Mouse (Mus musculus) urinary bladder, postnatal 14 days (tissue): ENCODE results near the gene Men1.

Experiments used
- DNase-seq: peaks from one replicate; pipeline ENCODE4 v3.0.0; 2021; ENCODE audit warnings: low spot score

Men1 gene

DNA sequence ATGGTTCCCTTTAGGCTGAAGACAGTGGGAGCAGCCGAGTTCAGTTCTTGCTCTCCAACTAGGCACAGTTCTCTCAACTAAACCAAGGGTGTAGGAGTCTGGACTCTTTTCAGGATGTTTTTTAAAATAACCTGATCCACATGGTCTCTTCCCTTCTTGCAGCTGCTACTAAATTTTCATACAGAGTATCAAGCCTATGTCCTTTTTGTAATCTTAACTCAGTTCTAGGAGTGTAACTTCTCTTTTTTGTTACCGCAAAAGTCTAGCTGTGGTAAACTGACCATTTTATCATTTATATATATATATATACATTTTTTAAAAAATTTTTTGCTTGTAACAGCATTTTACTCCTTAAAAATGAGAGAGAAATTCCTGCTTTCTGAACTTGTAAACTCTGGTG is 35.4 kb downstream of the Men1 start:
- no peak for DNase-seq

DNA sequence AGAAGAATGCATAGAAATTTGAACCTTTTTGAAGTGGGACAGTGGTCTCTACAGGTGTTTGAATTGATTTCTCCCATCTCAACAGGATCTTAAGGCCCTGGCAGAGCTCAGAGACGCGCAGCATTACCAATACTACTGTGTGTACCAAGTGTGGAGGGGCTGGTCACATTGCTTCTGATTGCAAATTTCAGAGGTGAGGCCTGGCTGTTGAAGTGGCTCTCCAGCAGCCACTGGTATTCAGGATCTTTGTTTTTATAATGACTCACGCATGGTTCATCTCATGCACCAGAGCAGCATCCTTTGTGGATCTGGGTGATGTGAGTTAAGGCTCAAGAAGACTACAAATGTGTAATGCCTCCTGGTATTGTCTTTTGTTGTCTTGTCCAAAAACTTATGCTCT is 37.7 kb downstream of the Men1 start:
- DNase-seq, result no peak

DNA sequence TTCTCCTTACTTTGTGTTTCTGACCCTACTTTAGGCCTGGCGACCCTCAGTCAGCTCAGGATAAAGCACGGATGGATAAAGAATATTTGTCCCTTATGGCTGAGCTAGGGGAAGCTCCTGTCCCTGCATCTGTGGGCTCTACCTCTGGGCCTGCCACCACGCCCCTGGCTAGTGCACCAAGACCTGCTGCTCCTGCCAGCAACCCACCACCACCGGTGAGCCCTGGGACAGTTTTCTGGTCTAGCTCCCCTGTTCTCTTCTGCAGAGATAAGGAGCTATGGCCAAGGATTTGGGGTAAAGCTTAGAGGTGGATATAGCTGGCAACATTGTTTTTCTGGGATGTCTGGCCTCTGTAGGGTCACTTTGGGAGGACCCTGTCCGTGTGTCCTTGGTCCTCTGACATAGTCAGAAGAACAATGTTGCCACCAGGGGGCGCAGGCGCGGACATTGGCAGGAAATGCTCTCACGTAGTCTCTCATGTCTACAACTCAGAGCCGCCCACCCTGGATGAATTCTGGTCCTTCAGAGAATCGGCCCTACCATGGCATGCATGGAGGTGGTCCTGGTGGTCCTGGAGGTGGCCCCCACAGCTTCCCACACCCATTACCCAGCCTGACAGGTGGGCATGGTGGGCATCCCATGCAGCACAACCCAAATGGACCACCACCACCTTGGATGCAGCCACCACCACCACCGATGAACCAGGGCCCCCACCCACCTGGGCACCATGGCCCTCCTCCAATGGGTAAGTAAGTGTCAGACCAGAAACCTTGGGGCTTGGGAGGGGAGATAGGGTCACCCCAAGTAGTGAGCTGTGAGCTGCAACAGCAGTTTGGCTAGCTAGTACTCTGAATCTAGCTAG is 39.0 kb downstream of the Men1 start:
- DNase-seq, result peak; percentile 87

DNA sequence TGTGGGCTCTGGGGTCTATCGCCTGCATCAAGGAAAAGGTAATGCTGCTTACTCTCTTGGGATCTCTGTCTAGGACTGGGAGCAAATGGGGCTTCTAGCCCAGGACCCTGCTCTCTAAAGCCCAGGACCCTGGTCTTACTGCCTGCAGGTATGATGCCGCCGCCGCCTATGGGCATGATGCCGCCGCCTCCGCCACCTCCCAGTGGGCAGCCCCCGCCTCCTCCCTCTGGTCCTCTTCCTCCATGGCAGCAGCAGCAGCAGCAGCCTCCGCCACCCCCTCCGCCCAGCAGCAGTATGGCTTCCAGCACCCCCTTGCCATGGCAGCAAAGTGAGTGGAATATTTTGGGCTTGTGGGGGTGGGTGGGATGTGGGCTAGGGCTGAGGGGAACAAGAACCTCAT is 39.8 kb downstream of the Men1 start:
- no peak for DNase-seq

DNA sequence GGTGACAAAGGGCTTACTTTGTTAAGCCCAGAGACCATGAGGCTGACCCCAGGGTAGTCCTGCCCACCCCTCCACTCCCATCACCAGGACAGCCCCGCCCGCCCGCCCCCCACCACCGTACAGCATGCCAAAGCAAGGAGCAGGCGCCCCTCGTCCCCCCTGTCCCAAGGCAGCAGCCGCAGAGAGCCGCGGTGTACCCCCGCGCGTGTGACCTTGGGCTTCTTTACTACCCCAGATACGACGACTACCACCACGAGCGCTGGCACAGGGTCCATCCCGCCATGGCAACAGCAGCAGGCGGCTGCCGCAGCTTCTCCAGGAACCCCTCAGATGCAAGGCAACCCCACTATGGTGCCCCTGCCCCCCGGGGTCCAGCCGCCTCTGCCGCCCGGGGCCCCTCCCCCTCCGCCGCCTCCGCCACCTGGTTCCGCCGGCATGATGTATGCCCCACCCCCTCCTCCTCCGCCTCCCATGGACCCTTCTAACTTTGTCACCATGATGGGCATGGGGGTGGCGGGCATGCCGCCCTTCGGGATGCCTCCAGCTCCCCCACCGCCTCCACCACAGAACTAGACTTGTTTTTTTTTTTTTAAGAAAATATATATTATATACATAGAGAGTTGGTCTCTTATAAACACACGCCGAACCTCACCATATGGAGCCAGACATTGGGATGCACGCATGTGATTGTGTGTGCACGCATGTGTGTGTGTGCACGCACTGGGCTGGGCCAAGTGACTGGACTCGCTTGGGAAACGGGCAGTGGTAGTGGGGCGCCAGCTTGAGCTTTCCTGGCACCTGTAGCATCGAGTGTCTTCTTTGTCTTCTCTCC is 40.9 kb downstream of the Men1 start:
- DNase-seq, result no peak

DNA sequence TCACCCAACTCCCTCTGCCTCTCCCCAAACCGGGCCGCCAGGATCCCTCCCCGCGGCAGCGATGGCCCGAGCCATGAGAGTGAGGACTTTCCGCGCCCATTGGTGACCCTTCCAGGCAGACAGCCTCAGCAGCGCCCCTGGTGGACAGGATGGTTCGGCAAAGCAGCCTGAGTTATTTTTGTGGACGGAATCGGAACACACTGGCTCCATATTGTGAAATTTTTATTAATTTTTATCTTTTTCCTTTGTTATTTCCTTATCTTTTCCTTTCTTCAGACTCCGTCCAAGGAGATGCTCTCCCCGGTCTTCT is 41.4 kb downstream of the Men1 start:
- DNase-seq, result peak; percentile 58

DNA sequence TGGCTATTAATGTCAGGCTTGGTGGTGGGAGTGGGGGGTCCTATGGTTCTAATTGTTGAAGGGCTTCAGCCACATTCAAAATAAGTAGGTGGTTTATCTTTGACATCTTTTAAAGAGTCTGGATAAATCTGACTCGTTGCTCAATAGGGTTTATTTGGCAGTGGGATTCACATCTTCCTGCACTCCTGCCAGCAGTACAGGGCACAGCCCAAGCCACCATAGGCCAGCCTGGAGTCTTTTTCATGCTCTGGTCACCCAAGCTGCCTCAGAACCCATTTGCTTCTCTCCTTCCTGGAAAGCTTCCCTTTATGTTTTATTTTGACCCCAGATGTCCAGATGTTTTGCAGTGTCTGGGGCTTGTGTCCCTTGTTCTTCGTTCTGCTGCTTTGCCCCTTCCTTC is 41.9 kb downstream of the Men1 start:
- no peak for DNase-seq

DNA sequence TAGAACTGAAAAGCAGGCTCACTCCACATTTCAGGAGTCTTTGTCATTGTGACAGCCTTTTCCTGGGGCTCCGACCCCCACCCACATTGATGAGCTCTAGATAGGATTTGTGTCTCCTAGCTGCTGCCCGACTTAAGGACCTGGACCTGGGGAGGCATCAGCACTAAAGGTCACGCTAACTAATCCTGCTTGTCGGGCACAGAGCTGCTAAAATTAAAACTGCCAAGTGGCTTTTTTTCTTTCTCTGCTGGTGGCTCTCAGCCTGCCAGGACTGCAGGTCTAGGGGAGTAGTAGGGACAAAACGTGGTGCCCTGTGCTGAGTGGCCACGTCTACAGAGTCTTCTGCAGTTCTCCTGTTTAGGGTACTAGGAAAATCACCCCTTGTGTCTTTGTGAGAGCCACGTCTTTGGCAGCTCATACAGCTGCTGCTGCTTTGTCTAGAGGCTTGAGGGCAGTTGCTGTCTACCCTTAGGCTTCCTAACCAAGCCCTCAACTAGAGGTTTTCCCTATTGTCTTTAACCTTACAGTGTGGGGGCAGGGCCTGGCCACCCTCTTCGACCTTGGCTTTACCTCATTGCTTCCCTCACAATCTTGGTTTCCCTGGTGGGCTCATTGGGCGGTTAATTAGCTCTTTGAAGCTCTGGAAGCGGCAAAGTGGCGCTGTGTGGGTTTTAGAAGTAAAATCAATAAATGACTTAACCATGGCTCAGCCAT is 42.7 kb downstream of the Men1 start:
- DNase-seq, result no peak

DNA sequence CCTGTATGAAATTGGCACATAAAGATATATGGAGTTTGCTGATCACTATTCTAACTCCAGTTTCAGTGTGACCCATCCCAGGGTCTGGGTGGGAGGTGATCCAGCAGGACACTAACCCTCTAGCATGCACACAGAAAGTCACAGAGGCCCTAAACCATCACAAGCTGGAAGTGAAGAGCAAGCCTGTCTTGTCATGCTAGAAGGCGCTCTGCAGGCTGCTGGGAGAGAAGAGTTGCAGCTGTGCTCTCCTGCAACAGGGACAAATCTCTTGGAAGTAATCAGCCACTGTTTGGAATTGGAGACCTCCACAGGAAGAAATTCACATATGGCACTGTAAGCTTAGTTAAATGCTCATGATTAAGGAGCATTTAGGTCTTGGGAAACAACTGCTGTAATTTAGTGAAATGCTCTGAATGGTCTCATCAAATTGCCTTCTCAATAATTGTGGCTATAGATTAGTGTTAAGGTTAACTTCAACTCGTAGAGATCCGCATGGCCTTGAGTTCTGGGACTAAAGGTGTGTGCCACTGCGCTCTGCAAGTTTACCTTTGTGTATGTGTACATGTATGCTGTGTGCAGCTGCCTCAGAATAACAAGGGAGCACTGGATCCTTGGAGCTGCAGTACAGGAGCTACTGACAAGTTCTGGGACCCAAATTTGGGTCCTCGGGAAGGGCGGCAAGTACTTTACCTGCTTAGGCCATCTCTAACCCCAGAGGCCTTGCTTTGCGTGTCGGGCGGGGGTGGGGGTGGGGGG is 45.8 kb downstream of the Men1 start:
- DNase-seq, result no peak

DNA sequence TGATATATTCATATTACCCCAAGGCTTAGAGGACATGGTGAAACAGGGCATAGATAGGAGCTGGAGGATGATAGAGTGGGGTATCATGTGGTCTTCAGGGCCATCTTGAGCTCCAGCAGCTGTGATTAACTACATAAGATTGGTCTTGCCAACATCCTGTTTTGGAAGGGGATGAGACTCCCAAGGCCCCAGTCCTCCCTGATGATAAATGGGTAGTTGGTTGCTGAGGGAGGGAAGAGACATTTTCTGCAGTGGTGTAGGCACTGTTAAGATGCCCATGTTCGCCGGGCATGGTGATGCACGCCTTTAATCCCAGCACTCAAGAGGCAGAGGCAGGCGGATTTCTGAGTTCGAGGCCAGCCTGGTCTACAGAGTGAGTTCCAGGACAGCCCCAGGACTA is 46.5 kb downstream of the Men1 start:
- DNase-seq, result no peak

DNA sequence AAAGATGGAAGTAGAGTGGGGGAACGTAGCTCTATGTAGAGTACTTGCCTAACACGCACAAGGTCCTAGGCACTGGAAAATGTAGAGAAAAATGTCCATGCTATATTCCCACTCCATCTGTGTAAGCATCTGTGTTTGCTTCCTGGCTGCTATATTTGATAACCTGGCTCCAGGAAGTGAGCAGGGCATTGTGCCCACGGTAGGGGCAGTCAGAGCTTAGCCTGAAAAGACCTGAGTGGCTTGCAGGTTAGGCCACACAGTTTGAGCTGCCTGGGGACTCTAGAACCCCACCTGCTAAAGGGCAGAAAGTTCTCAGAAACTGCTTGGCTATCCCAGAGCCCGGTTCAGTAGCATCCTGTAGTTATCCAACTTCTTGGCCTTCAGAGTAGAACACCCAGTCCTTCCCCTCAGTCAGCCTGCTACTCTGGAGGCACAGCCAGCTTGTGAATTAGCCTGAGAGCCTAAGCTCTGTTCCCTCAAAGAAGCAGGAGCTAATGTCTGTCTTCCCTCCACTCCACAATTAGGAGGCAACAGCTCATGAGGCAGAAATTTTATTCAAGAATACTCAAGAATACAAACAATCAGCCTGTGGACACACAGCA is 47.6 kb downstream of the Men1 start:
- no peak for DNase-seq

DNA sequence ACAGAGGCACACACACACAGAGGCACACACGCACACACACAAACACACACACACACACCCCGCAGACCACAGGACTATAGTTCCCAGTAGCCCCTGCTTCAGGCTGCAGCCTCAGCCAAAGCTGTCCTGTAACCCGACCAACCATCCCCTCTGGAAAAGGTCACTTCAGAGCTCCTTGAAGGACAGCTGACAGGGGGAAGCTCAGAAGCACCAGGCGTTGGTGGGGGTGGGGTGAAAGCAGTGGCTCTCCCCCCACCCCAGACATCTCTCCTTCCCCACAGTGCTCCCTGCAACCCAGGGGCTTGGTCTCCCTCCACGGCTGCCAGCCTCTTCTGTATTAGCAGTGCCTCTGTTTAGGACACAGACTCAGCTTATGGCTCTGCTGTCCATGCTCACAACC is 48.7 kb downstream of the Men1 start:
- no peak for DNase-seq

DNA sequence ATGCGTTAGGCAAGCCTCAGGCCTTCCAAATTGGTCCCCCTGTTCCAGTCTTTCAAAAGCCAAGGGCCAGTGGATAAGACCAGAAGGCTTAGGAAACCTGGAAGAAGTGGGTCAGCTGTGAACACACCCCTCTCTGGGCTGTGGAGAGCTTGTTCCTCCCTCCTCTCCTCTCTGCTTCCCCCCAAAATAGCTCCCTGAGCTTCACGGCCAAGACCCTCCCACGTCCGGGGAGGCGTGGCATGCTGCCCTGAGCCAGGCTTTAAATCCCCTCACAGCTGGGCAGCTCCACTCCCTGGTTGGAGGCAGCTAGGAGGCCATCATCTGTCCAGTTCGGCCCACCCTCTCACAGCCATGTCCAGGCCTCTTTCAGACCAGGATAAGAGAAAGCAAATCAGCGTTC is 49.3 kb downstream of the Men1 start, which contains the start of gene Pygm:
Gene Pygm, plus strand, starts transcription at position 272 of the 400 bp plus-strand sequence.
- peak; percentile 71 for DNase-seq

DNA sequence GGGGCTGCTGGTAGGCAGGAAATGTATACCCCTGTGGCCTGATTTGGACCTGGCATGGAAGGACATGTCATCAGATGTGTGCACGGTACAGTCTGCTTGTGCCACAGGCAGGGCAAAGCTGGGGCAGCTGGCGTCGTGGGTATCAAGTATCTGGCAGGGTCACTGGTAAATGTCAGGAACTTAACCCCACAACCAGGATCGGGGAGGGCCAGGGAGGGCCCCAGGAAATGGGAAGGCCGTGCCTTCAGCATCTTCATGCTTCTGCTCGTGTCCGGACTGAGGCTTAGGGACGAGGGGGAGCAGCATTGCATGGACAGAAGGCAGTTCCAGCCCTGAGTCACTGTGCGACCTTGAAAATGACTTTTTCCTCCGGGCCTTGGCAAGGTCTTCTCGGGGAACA is 50.2 kb downstream of the Men1 start:
- no peak for DNase-seq

DNA sequence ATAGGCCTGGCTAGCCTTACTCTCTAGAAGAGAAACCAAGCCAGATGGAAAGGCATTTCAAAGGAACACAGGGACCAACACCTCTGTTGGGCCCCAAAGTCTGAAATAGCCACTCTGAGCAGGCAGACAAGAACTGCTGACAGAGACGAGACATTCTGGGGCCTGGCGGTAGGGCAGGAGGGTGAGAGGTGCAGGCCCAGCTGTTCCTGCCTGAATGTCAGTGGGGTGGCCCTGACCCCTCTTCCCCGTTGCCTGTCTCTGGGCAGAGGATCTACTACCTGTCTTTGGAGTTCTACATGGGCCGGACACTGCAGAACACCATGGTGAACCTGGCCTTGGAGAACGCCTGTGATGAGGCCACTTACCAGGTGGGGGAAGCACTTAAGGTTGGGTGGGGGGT is 50.6 kb downstream of the Men1 start:
- DNase-seq, result no peak

DNA sequence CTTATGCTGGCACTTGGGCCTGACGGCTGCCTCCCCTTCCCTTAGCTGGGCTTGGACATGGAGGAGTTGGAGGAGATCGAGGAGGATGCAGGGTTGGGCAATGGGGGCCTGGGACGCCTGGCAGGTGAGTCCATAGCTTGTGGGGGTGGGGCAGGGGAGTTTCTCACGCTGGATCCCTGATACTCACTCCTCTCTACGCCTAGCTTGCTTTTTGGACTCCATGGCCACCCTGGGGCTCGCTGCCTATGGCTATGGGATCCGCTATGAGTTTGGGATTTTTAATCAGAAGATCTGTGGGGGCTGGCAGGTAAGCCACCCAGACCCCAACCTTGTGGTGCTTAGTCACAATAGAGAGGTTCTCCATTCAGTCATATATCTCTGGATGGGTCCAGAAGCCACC is 51.0 kb downstream of the Men1 start:
- DNase-seq, result no peak

DNA sequence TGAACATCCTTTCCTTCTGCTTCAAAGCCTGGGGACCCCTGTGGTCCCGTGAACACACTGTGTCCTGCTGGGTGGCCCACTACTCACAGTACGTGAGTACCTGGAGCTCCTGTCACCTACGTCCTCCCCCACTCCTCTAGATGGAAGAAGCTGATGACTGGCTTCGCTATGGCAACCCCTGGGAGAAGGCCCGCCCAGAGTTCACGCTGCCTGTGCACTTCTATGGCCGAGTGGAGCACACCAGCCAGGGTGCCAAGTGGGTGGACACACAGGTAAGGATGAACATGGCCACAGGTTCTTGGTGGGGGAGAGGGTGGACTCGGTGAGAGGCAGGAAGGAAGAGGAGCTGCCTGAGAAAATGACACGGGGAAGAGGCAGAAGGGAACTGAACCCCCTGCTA is 51.5 kb downstream of the Men1 start:
- DNase-seq, result no peak

DNA sequence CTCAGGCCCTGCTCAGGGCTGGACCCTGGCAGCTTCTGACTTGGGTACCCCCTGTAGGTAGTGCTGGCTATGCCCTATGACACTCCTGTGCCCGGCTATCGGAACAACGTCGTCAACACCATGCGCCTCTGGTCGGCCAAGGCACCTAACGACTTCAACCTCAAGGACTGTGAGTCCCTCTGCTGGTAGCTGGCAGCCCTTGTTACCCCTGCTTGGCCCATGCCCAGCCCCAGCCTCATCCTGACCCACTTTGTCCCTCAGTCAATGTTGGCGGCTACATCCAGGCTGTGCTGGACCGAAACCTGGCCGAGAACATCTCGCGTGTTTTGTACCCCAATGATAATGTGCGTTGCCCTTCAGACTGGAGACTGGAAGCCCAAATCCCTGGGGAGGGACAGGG is 53.2 kb downstream of the Men1 start:
- DNase-seq, result no peak

DNA sequence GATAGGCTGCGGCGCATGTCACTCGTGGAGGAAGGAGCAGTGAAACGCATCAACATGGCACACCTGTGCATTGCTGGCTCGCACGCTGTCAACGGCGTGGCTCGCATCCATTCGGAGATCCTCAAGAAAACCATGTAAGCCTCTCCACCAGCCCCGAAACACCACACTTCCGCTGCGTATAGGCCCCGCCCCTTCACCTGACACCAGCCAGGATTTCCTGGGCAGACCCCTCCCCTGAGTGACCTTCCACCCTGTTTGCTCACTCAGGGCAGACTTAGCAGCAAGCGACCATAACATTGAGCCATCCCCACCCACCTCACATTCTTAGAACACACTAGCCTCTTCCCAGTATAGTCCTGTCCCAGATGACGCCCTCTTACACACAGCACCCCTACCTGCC is 55.0 kb downstream of the Men1 start:
- DNase-seq, result no peak

DNA sequence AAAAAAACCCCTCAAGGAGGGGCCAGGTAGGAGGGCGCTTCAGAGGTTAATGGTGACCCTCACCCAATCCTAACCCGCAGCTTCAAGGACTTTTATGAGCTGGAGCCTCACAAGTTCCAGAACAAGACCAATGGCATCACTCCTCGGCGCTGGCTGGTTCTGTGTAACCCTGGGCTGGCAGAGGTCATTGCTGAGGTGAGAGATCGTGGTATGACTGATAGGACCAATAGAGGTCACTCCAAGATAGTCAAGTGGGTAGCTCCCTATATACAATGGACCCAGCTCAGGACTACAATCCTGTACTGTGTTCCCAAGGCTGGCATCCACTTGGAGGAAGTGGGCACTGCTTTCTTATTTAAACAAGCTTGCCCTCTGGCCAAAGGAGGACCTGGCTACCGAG is 55.5 kb downstream of the Men1 start:
- DNase-seq, result no peak
